Mouse (Mus musculus): ENCODE results near the gene Sgsm1. TPM values are rescaled to one million over a fixed set of nuclear protein-coding genes. Genes with fewer than 3 reads are reported as not detected.
"Not testable (repeated sequence)": the region's sequence is repeated elsewhere in the genome, so short reads cannot be mapped to it uniquely, and the experiment has no call there.

The Sgsm1 gene
- total and polyA plus RNA-seq, 3 experiments = 0.05 TPM; not detected in 2

- ATAC-seq (ENCODE audit: extremely low read depth, insufficient number of reproducible peaks, low FRiP score, poor library complexity, severe bottlenecking) = no peak
- no peak for TF ChIP-seq CTCF (IDR thresholded peaks at IDR 0.05; ENCODE audit: low read depth, low read length)
- TF ChIP-seq GATA2 (IDR thresholded peaks at IDR 0.05; ENCODE audit: borderline replicate concordance, low read depth, low read length) = no peak
- no peak for TF ChIP-seq GATA1 (IDR thresholded peaks at IDR 0.05; ENCODE audit: borderline replicate concordance, low read length)
- no peak for TF ChIP-seq TAL1 (conservative IDR thresholded peaks at IDR 0.05; ENCODE audit: low read depth, low read length)
- TF ChIP-seq POLR2AphosphoS5 (IDR thresholded peaks at IDR 0.05; ENCODE audit: insufficient replicate concordance, low read depth, low read length) = no peak
- H3K27me3 ChIP-seq (ENCODE audit: insufficient read depth, low read length) = no peaks in the 10 kb centered on the region
Observed at GRCm38 (mm10) chr5:113351768-113352167, 41.2 kb upstream of the Sgsm1 start.

GRCm38 (mm10) chr5:113349810-113350209 lies 39.2 kb upstream of the Sgsm1 start:
- no peaks in the 10 kb centered on the region for H3K36me3 ChIP-seq (replicated peaks)
- DNase-seq (ENCODE audit: low spot score) (no peak), ATAC-seq (ENCODE audit: extremely low read depth, insufficient number of reproducible peaks, low FRiP score, poor library complexity, severe bottlenecking) (no peak)
- no peaks in the 10 kb centered on the region for H3K27me3 ChIP-seq (ENCODE audit: insufficient read depth, low read length)
- TF ChIP-seq CTCF (IDR thresholded peaks at IDR 0.05; ENCODE audit: low read depth, low read length) (no peak), TAL1 (conservative IDR thresholded peaks at IDR 0.05; ENCODE audit: low read depth, low read length) (no peak), GATA1 (IDR thresholded peaks at IDR 0.05; ENCODE audit: borderline replicate concordance, low read length) (no peak), GATA2 (IDR thresholded peaks at IDR 0.05; ENCODE audit: borderline replicate concordance, low read depth, low read length) (no peak), POLR2AphosphoS5 (IDR thresholded peaks at IDR 0.05; ENCODE audit: insufficient replicate concordance, low read depth, low read length) (no peak)
- no peaks in the 10 kb centered on the region for H3K4me1 ChIP-seq (ENCODE audit: insufficient read depth, low read depth, low read length)
- H3K4me3 ChIP-seq (ENCODE audit: low read depth, low read length) = no peak overlapping the region
- H3K9me3 ChIP-seq (replicated peaks) = peaks cover 89% of the 10 kb centered on the region

More at GRCm38 (mm10) chr5:113351768-113352167, 41.2 kb upstream of the Sgsm1 start:
- Histone ChIP-seq H3K9me3 (replicated peaks) (peaks cover 82% of the 10 kb centered on the region), H3K4me1 (ENCODE audit: insufficient read depth, low read depth, low read length) (no peaks in the 10 kb centered on the region), H3K36me3 (replicated peaks) (no peaks in the 10 kb centered on the region), H3K4me3 (ENCODE audit: low read depth, low read length) (no peak overlapping the region)
- no peak for DNase-seq (ENCODE audit: low spot score)

GRCm38 (mm10) chr5:113349226-113349625 lies 38.6 kb upstream of the Sgsm1 start:
- TF ChIP-seq GATA2 (IDR thresholded peaks at IDR 0.05; ENCODE audit: borderline replicate concordance, low read depth, low read length) = no peak
- no peak for TF ChIP-seq TAL1 (conservative IDR thresholded peaks at IDR 0.05; ENCODE audit: low read depth, low read length)
- no peak for TF ChIP-seq GATA1 (IDR thresholded peaks at IDR 0.05; ENCODE audit: borderline replicate concordance, low read length)
- no peak for TF ChIP-seq CTCF (IDR thresholded peaks at IDR 0.05; ENCODE audit: low read depth, low read length)
- no peak for TF ChIP-seq POLR2AphosphoS5 (IDR thresholded peaks at IDR 0.05; ENCODE audit: insufficient replicate concordance, low read depth, low read length)
- Histone ChIP-seq H3K4me1 (ENCODE audit: insufficient read depth, low read depth, low read length) (no peaks in the 10 kb centered on the region), H3K9me3 (replicated peaks) (peaks cover 91% of the 10 kb centered on the region), H3K36me3 (replicated peaks) (no peaks in the 10 kb centered on the region), H3K4me3 (ENCODE audit: low read depth, low read length) (no peak overlapping the region), H3K27me3 (ENCODE audit: insufficient read depth, low read length) (no peaks in the 10 kb centered on the region)
- no peak for DNase-seq (ENCODE audit: low spot score)
- no peak for ATAC-seq (ENCODE audit: extremely low read depth, insufficient number of reproducible peaks, low FRiP score, poor library complexity, severe bottlenecking)

GRCm38 (mm10) chr5:113348597-113348996 lies 38.0 kb upstream of the Sgsm1 start:
- no peak overlapping the region for H3K4me3 ChIP-seq (ENCODE audit: low read depth, low read length)
- TF ChIP-seq GATA1 (IDR thresholded peaks at IDR 0.05; ENCODE audit: borderline replicate concordance, low read length) (no peak), POLR2AphosphoS5 (IDR thresholded peaks at IDR 0.05; ENCODE audit: insufficient replicate concordance, low read depth, low read length) (no peak), GATA2 (IDR thresholded peaks at IDR 0.05; ENCODE audit: borderline replicate concordance, low read depth, low read length) (no peak), TAL1 (conservative IDR thresholded peaks at IDR 0.05; ENCODE audit: low read depth, low read length) (no peak), CTCF (IDR thresholded peaks at IDR 0.05; ENCODE audit: low read depth, low read length) (no peak)
- DNase-seq (ENCODE audit: low spot score) (no peak), ATAC-seq (ENCODE audit: extremely low read depth, insufficient number of reproducible peaks, low FRiP score, poor library complexity, severe bottlenecking) (no peak)
- H3K4me1 ChIP-seq (ENCODE audit: insufficient read depth, low read depth, low read length) = no peaks in the 10 kb centered on the region
- peaks cover 91% of the 10 kb centered on the region for H3K9me3 ChIP-seq (replicated peaks)
- H3K27me3 ChIP-seq (ENCODE audit: insufficient read depth, low read length) = no peaks in the 10 kb centered on the region
- H3K36me3 ChIP-seq (replicated peaks) = no peaks in the 10 kb centered on the region

- peaks cover 88% of the 10 kb centered on the region for H3K9me3 ChIP-seq (replicated peaks)
- no peaks in the 10 kb centered on the region for H3K27me3 ChIP-seq (ENCODE audit: insufficient read depth, low read length)
- H3K36me3 ChIP-seq (replicated peaks) = no peaks in the 10 kb centered on the region
- H3K4me3 ChIP-seq (ENCODE audit: low read depth, low read length) = no peak overlapping the region
- H3K4me1 ChIP-seq (ENCODE audit: insufficient read depth, low read depth, low read length) = no peaks in the 10 kb centered on the region
- no peak for TF ChIP-seq GATA2 (IDR thresholded peaks at IDR 0.05; ENCODE audit: borderline replicate concordance, low read depth, low read length)
- no peak for TF ChIP-seq CTCF (IDR thresholded peaks at IDR 0.05; ENCODE audit: low read depth, low read length)
- no peak for TF ChIP-seq TAL1 (conservative IDR thresholded peaks at IDR 0.05; ENCODE audit: low read depth, low read length)
- no peak for TF ChIP-seq POLR2AphosphoS5 (IDR thresholded peaks at IDR 0.05; ENCODE audit: insufficient replicate concordance, low read depth, low read length)
- no peak for TF ChIP-seq GATA1 (IDR thresholded peaks at IDR 0.05; ENCODE audit: borderline replicate concordance, low read length)
- DNase-seq (ENCODE audit: low spot score) (no peak), ATAC-seq (ENCODE audit: extremely low read depth, insufficient number of reproducible peaks, low FRiP score, poor library complexity, severe bottlenecking) (no peak)
Observed at GRCm38 (mm10) chr5:113347593-113347992, 37.0 kb upstream of the Sgsm1 start.

GRCm38 (mm10) chr5:113346651-113347050 lies 36.1 kb upstream of the Sgsm1 start:
- H3K4me3 ChIP-seq (ENCODE audit: low read depth, low read length); DNase-seq (ENCODE audit: low spot score); H3K36me3 ChIP-seq (replicated peaks); H3K27me3 ChIP-seq (ENCODE audit: insufficient read depth, low read length); H3K4me1 ChIP-seq (ENCODE audit: insufficient read depth, low read depth, low read length); ATAC-seq (ENCODE audit: extremely low read depth, insufficient number of reproducible peaks, low FRiP score, poor library complexity, severe bottlenecking): not testable (repeated sequence)
- H3K9me3 ChIP-seq (replicated peaks) = peaks cover 88% of the 10 kb centered on the region

GRCm38 (mm10) chr5:113345781-113346180 lies 35.2 kb upstream of the Sgsm1 start:
- TF ChIP-seq TAL1 (conservative IDR thresholded peaks at IDR 0.05; ENCODE audit: low read depth, low read length) (no peak), CTCF (IDR thresholded peaks at IDR 0.05; ENCODE audit: low read depth, low read length) (no peak), GATA1 (IDR thresholded peaks at IDR 0.05; ENCODE audit: borderline replicate concordance, low read length) (no peak), POLR2AphosphoS5 (IDR thresholded peaks at IDR 0.05; ENCODE audit: insufficient replicate concordance, low read depth, low read length) (no peak), GATA2 (IDR thresholded peaks at IDR 0.05; ENCODE audit: borderline replicate concordance, low read depth, low read length) (no peak)
- DNase-seq (ENCODE audit: low spot score) = no peak
- ATAC-seq (ENCODE audit: extremely low read depth, insufficient number of reproducible peaks, low FRiP score, poor library complexity, severe bottlenecking) = no peak
- H3K4me1 ChIP-seq (ENCODE audit: insufficient read depth, low read depth, low read length) = no peaks in the 10 kb centered on the region
- H3K4me3 ChIP-seq (ENCODE audit: low read depth, low read length) = no peak overlapping the region
- peaks cover 90% of the 10 kb centered on the region for H3K9me3 ChIP-seq (replicated peaks)
- H3K27me3 ChIP-seq (ENCODE audit: insufficient read depth, low read length) = no peaks in the 10 kb centered on the region
- H3K36me3 ChIP-seq (replicated peaks) = no peaks in the 10 kb centered on the region

Measured in G1E (cell line).